Mouse (Mus musculus): ENCODE data around the gene Ren1.

The Ren1 gene

DNA sequence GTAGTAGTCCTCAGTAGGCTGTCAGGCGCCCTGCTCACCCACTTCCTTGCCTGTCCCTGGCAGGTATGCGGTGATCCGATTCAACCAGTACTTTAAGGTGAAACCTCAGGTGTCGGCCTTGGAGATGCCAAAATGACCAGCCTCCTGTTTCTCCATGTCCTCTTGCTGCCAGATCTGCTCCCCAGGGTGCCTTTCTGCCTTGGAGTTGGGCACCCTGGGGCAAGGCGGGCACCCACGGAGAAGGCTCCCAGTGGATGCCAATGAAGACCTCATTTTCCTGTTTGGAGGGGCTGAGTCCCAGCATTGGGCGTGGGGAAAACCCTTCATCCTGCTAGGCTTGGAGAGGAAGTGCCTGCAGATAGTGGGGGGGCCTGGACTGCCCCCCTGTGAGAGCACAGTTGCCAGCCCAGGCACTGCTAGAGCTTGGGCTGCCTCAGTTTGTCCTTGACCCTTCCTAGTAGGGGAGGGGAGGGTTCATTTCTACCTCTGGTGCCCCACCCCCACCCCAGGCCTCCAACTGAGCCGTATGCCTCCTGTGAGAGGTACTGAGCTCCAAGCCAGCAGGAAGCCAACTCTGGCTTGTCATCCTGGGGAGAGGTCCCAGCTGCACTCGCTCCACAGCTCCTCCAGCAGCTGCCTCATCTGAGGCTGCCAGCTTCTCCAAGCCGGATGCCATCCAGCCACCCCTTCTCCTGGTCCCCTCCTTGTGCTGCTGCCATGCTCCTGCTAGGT lies 29.1 kb downstream of the Ren1 start:
- DNase-seq, result peak; percentile 94

DNA sequence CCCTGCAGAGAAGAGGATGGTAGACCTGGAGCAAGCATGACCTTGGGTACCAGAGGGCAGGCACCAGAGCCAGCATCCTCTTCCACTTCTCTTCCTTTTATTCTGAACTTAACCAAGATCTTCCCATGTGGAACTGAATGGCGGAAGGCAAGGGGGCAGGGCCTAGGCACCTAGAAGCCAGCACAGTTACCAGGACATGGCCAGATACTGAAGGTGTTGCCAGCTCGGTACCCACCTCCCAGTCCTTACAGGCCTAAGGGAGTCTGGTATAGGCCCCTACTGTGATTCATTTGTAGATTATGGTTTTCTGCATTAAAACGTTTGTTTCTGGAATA lies 29.6 kb downstream of the Ren1 start:
- DNase-seq, result peak; percentile 92

DNA sequence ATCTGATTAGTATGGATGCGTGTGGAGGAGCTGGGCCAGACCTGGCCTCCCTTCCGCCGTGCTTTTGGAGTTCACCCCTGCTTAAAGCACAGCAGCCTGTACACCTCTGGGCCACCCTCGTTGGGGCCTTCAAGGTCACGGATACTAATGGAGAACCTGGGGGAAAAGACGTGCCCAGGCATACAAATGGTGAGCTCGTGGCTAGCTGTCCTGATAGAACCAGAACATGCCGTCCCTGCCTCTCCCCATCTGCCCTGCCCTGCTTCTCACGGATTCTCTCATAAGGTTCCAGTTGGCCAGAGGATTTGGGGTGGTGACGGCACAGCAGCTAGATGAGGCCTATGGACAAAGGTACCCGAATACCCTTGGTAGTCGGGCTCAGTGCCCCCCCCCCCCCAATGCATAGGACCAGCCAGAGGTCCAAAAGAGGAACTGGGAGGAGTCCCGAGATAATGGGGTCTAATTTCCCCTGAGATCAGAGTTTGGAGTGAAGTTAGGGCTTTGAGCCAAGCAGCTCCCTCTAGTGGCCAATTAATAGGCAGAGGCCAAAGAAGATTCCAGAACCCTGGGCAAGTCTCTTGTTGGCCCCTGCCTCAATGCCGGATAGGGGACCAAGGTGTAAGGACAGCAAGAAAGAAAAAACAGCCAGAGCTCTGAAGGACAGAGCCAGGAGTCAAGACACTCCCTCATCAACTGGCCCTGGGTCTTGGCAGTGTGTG lies 30.2 kb downstream of the Ren1 start:
- DNase-seq, result peak; percentile 95

DNA sequence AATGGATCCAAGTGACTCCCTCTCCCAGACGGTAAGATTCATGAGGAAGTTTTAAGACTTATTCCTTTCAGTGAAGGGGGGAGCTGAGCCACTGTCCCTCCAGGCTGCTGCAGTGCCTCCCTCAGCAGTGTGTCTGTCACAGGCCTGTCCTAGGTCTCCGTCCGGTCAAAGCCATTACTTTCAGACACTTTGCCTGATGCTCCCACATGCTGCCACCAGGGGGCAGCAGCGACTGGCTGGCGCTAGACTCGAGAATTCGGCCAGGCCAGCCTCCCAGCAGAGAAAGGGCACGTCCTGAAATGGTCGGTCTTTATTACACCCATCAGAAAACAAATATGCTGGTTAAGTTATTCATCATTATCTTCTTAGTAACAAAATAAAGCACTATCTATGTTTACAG lies 31.7 kb downstream of the Ren1 start:
- peak; percentile 94 for DNase-seq

DNA sequence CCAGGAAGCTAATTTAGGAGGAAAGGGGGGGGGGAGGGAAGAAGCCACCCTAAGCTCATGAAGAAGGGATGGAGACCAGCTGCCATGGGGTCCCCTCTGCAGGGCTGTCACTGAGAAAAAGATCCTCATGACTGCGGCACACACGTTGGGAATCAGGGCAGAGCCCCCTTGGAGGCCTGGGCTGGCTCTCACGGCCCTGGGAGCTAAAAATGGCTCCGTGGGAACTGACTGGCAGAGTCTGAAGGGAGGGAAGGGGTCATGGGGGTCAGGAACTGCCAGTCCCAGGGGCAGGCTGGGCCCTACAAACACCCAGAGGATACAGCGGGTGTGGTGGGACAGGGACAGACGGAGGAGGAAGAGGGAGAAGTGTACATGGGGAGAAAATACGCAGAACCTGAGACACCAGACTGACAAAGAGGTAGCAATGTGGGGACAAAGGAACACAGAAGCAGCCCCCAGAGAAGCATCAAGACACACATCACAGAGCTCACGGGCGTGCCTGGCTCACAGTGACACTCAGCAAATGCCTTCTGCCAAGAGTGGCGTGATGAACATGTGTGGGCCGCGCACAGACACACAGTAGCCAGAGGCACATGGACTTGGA lies 32.3 kb downstream of the Ren1 start:
- DNase-seq, result peak; percentile 94

DNA sequence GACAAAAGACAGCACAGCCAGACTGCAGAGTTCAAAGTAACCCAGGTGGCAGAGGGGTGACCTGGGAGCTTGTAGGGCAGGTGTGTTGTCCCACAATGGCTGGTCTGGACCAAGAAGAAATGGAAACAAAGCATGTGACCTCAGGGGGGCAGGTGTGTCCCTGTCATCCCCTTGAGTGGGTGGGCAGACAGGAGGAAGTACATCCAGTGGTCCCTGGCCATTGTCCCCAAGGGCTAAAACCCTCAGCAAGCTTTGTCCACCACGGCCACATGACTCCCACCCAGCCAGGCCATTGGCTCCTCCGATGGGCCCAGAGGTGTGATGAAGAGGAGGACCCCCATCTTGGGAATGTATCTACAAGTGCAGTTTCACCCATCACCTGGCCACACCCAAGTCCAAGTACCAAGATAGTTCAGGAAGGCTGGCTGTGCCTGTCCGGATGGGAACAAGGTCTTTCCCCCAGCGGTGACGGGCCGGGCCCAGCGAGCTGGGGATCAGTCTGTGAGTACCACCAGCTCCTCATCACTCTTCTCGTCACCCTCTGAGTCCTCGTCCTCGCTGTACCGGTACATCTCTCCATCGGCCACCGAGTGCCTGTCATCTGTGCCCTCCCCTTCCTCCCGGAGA lies 33.0 kb downstream of the Ren1 start:
- peak; percentile 92 for DNase-seq

DNA sequence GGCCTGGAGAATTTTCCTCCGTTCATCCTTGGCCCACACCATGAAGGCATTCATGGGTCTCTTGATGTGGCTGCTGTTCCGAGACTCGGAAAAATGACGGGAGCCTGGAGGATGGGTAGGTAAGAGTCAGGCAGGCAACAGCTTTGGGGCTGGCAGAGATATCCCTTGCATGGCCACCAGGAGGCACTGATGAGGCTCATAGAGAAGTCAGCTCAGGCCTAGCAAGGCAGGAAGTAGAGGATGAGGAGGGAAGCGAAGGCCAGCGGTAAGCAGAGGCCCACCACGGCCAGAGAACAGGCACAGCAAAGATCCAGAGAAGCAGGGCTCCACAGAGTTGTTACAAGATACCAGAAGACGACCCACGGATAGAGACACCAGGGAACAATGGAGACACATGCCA lies 35.2 kb downstream of the Ren1 start:
- peak; percentile 96 for DNase-seq

DNA sequence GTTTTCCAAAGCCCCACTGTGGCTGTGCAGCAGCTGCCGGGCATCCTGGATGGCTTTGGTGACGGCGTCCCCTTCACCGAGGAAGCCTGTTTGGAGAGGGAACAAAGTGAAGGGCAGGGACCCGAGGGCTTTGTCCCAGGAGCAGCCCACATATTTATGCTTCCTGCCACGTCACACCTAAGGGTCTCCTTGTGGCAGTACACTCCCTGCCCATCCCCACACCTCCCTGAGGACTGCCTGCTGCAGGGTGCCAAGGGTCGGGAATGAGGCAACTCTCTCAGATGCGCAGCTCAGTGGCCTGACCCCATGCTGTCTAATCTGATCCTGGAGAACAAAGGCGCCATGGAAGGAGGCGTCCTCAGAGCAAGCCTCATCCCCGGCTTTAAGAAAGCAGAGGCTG lies 35.9 kb downstream of the Ren1 start:
- no peak for DNase-seq

DNA sequence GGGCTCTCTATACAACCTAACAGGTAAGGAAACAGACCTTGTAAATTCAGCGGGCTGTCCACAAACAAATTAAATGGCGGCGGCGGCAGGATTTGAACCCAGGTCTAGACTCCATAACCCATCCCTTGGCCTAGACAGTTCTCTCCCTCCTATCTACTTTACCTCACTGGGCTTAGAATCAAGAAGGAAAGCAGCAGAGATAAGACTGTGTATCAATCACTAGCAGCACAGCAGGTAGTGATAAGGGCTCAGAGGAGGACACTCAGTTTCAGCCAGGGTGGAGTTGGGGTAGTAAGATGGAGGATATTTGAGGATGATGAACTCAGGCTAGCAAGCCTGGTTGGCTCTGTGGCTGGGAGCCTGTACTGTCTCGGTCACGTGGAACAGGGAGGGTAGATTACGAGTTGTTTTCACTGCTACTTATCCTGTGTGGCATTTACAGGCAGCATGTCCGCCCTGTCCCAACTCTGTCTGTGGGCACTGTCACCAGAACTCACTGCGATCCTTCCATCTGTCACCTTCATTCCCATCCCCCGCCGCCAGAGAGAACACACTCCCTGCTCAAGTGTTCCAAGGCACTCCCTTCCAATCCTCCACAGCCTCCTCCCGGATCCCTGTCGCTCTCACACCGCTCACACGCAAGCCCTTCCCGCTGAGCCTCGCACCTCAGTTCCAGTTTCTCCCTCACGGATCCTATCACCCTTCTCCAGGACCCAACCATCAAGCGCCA lies 37.4 kb downstream of the Ren1 start:
- DNase-seq, result no peak

DNA sequence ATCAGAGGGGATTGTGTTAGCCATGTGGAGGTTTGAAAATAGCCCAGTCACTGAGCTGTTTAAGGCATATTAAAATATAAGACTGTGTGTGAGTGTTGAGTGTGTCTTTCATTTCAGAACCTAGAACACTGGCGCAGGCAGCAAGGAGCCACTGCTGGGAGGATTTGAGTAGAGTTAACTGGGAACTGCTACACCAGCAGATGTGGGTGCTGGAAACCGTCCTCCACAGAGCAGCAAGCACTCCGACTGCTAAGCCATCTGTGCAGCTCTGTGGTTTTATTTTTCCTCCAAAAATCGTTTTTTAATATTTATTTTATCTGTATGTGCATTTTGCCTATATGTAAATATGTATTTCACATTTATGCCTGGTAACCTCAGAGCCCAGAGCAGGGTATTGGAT lies 44.4 kb downstream of the Ren1 start:
- no peak for DNase-seq

DNA sequence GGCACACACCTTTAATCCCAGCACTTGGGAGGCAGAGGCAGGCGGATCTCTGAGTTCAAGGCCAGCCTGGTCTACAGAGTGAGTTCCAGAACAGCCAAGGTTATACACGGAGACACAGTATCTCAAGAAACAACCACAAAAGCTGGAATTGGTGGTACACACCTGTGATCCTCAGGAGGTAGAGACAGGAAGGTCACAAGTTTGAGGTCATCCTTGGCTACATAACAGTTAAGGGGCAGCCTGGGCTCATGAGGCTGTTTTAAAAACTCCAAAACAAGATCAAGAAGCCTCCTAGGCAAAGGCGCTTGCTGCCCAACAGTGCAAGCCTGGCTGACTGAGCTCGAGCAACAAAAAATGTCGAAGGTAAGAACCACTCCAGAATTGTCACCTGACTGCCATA lies 46.4 kb downstream of the Ren1 start:
- no peak for DNase-seq

DNA sequence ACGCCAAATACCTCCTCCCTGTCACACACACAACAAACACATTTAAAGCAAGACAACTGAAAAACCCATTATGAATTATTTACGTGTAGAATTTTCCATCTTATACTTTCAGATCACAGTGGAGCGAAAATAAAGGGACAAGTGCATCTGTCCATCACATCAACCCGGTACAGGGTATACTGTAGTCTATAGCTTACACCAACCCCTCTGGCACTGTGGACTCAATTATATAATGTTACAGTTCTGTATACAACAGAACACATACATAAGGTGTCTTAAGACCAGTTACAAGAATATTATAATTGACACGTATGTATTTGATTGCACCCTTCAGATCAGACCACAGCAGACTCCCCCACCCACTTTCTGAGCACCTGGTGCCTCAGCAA lies 46.8 kb downstream of the Ren1 start:
- no peak for DNase-seq

DNA sequence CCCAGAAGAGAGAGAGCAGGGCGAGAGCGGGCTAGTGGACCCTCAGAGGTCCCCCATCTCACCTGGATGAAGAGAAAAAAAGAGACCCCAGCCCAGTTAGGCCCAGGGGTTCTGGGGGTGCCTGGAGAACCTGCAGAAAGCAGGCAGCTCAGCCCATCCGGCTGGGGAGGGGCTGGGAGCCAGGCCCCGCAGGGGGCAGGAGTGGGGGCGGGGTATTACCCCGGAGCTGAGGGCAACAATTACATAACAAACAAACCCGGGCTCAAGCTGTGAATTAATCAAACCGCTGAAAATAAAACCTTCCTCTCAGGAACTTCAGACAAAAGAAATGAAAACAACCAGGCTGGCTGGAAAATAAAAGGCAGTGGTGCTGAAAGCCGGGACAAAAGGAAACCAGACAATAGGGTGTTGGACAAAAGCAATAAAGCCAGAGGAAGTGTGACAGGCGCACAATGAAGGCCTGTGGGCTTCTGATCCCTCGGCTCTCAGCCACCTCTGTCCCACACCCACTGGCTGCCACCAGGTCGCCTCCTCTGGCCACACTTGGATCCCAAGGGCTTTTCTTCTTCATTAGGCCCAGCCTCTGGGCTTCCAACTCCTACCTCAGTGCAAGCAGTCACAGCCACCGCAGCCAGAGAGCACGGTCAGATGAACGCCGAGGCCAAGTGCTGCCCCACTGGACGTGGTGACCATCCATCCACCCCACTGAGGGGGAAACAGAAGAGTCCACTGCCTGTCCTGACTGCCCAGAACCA lies 47.4 kb downstream of the Ren1 start:
- DNase-seq, result peak; percentile 98

DNA sequence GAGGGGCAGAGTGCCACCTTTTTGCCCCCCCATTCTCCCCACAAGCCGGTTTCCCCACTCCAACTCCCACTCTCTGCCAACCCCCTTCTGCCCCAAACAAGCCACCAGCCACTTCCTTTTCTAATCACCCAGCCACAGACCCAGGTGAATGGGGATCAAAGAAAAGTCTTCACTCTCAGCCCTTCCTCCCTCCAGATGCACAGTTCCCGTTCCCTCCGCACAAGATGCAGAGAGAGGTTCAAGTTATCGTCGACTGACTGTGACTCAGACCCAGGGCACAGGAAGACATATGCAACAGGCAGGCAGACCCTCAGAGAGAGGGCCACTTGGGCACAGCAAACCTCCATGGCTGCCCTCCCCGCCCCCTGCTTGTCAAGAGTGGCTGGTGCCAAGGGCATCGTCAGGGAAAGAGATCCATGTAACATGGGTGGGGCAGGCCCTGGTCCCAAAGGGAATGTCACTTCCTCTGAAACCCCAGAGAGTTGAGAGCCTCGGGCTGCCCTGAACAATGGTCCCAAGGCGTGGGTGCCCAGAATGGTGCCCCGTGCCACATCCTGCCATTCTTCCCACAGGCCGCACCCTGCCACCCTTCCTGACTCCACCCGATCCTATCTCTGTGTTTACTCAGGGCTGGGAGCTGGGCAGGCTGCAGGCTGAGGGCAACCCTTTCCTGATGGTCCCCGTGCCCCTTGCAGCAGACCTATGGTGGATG lies 49.9 kb downstream of the Ren1 start:
- peak; percentile 97 for DNase-seq

DNA sequence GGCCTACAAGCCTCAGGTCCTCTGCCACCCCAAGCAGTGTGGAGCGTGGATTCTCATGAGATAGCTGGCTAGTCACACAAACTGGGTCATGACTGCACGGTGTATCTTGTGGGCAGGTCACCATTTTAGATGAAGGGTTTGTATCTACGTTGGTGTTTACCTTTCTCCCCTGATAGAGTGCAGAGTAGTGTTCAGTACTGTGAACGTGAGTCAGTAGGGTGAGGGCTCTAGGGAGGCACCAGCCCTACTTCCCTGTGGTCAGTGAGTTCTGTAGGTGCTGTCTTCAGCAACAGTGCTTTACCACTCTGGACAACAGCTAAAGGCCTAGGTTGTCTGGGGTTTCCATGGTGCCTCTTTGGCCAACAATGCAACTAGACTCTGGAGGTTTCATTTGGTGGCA lies 53.7 kb downstream of the Ren1 start:
- DNase-seq, result no peak

DNA sequence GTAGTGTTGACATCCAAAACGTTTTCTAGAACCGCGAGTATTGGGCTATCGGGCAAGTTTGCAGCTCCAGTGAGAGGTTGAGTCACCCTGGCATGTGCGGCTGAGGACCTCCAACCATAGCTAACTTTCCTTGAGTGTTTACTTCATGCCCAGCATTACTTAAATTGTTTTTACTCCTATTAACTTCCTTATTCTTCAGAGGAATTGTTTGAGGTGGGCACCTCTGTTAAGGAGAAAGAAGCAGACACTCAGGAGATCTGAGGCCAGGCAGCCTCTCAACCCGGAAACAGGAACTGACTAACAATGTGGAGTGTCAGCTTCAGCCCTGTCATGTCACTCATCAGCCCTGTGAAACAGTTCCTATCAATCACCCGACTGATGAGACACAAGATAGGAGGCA lies 56.3 kb downstream of the Ren1 start:
- no peak for DNase-seq

DNA sequence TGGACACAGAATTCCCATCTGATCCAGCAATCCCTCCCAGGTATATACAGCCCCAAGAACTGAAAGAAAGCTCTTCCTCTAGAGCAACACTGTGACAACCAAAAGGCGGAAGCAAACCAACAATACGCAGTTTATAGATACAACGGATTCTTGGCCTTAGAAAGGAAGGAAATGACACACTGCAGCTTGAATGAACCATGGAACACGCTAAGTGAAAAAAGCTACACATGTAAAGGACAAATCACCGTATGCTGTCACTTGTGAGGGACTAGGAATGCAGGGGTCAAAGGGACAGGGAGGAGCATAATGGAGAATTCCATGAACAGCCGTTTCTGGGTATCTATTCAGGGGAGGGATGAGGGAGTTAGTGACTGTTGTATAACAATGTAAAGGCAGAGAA lies 57.1 kb downstream of the Ren1 start:
- DNase-seq, result no peak

DNA sequence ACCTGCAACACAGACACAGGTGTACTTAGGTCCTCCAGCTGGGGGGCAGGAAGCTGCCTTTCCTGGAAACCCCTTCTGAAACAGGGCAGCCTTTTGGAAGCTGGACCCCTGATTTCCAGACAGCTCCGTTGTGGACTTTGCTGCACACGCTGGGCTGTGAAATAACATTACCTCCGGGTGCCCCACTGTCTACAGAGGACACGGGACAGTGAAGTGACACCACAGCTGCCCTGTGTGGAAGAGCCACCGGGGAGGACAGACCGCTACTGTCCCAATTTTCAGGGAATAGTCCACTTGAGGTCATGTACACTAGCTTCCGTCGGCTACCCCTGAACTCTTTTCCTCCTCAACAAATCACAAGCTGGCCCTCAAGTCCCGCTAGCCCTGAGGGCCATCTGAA lies 58.0 kb downstream of the Ren1 start:
- no peak for DNase-seq

DNA sequence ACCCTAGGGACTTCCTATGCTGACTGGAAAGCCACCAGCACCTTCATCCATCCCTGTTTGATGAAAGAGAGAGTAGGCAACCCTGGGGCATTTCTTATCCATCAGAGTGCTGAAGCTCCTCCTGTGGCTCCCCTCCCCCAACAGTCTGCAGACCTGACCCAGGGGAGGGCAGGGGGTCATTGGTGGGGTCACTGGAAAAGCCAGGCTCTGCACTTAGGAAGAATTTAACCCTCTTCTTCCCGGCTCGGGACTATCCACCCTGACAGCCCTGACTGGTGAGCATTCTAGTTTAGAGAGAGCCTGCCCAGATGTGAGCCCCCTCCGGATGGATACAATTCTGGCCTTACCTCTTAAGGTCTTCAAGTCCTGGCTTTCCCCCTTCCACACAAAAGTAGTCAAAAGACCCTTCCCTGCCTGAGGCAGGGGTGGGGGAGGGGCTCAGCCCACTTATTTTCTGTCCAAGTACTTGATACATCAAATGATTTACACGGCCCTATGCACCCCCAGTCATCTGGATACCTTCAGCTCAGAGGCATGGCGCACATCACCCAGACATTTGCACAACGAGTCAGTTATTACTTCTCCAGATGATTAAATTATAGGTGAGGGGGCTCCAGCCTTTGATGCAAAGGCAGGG lies 58.7 kb downstream of the Ren1 start:
- peak; percentile 86 for DNase-seq

DNA sequence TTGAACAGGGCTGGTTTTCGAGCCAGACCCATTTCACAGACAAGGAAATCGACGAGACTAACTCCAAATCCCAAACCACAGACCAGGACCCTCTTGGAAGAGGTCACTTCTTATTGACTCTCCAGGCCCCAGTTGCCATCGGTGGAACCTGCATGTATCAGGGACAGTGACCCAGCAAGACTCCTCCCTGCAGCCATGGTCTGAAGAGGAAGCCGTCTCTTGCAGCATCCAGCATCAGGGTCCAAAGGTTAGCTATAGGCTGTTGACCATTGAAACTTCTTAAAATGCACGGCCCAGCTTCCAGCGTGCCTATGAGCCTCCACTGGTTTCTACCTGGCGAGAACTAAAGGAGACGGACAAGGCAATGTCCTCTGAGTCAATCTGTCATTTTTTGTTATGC lies 59.5 kb downstream of the Ren1 start:
- no peak for DNase-seq
